Mouse (Mus musculus) MEL (cell line): Measurements from ENCODE around the gene Tmprss11e. TPM values are rescaled to one million over a fixed set of nuclear protein-coding genes. Genes with fewer than 3 reads are reported as not detected.

Source experiments
- DNase-seq: peaks from one replicate; pipeline ENCODE4 v3.0.0; 2011; ENCODE audit warnings: low read depth, low spot score
- H3K27ac ChIP-seq: 2 replicates; pipeline ENCODE4 v1.5.1; 2012; ENCODE audit warnings: low read depth, mild to moderate bottlenecking, control low read depth, low read length, moderate library complexity; ENCODE audit not compliant: control insufficient read depth
- H3K27me3 ChIP-seq, 2 experiments: fragments of 150-350 bp in 1 of 2; sonication (generic) in 1 of 2; 2 replicates each; pipeline ENCODE4 v1.6.1; 2012; ENCODE audit warnings: low read length in 2 of 2, mild to moderate bottlenecking in 2 of 2, improper control_type of control experiment in 1 of 2, moderate library complexity in 1 of 2; ENCODE audit not compliant: insufficient read depth in 2 of 2, control insufficient read depth in 1 of 2
- H3K36me3 ChIP-seq, 2 experiments: 2 replicates each; pipeline ENCODE4 v1.6.1; 2012 to 2014; ENCODE audit warnings: low read length in 2 of 2, improper control_type of control experiment in 1 of 2, inconsistent platforms in 1 of 2, mild to moderate bottlenecking in 1 of 2; ENCODE audit not compliant: insufficient read depth in 2 of 2, control insufficient read depth in 1 of 2
- H3K4me1 ChIP-seq, 2 experiments: fragments of 150-350 bp in 1 of 2; sonication (generic) in 1 of 2; 2 replicates each; pipeline ENCODE4 v1.6.1; 2012; ENCODE audit warnings: low read length in 2 of 2, improper control_type of control experiment in 1 of 2, mild to moderate bottlenecking in 1 of 2; ENCODE audit not compliant: insufficient read depth in 2 of 2, control insufficient read depth in 1 of 2
- H3K4me3 ChIP-seq, 2 experiments: fragments of 150-350 bp in 1 of 2; sonication (generic) in 1 of 2; 2 replicates each; pipeline ENCODE4 v1.5.1; 2012; ENCODE audit warnings: low read depth in 2 of 2, low read length in 2 of 2, mild to moderate bottlenecking in 2 of 2, moderate library complexity in 2 of 2, control low read depth in 1 of 2, improper control_type of control experiment in 1 of 2; ENCODE audit not compliant: control insufficient read depth in 1 of 2, insufficient read depth in 1 of 2
- H3K79me2 ChIP-seq: 2 replicates; pipeline ENCODE4 v1.6.1; 2012; ENCODE audit warnings: mild to moderate bottlenecking, low read length, moderate library complexity; ENCODE audit not compliant: control insufficient read depth, poor library complexity, insufficient read depth
- H3K9ac ChIP-seq: 2 replicates; pipeline ENCODE4 v1.6.1; 2012; ENCODE audit warnings: low read depth, mild to moderate bottlenecking, control low read depth, low read length, moderate library complexity; ENCODE audit not compliant: control insufficient read depth, poor library complexity, severe bottlenecking
- H3K9me3 ChIP-seq: fragments of 150-350 bp; sonication (generic); replicated peaks from 2 replicates; pipeline ENCODE4 v1.6.1; 2012; ENCODE audit warnings: mild to moderate bottlenecking, low read length, improper control_type of control experiment, moderate library complexity; ENCODE audit not compliant: insufficient read depth
- CHD1 ChIP-seq: IDR thresholded peaks from 2 replicates; pipeline ENCODE4 v1.6.1; 2012; ENCODE audit warnings: low read depth, mild to moderate bottlenecking, inconsistent platforms, low read length, improper control_type of control experiment
- CHD2 ChIP-seq: IDR thresholded peaks from 2 replicates; pipeline ENCODE4 v1.6.1; 2011; ENCODE audit warnings: low read length, improper control_type of control experiment
- CTCF ChIP-seq, 3 experiments: IDR thresholded peaks in 2 of 3; conservative IDR thresholded peaks in 1 of 3; 2 replicates each; pipeline ENCODE4 v1.5.1; 2011 to 2012; ENCODE audit warnings: low read length in 3 of 3, low read depth in 2 of 3, mild to moderate bottlenecking in 2 of 3, improper control_type of control experiment in 1 of 3, inconsistent platforms in 1 of 3, mixed read lengths in 1 of 3, moderate library complexity in 1 of 3; ENCODE audit not compliant: control insufficient read depth in 1 of 3, insufficient read depth in 1 of 3, poor library complexity in 1 of 3, severe bottlenecking in 1 of 3
- ELF1 ChIP-seq: IDR thresholded peaks from 2 replicates; pipeline ENCODE4 v1.6.1; 2014; ENCODE audit warnings: low read depth, mild to moderate bottlenecking, inconsistent platforms, low read length, improper control_type of control experiment, moderate library complexity
- EP300 ChIP-seq, 2 experiments: IDR thresholded peaks; 2 replicates each; pipeline ENCODE4 v1.6.1; 2011; ENCODE audit warnings: improper control_type of control experiment in 2 of 2, low read length in 2 of 2, low read depth in 1 of 2, mild to moderate bottlenecking in 1 of 2
- GABPA ChIP-seq: IDR thresholded peaks from 2 replicates; pipeline ENCODE4 v1.6.1; 2012; ENCODE audit warnings: low read depth, mild to moderate bottlenecking, inconsistent platforms, low read length, improper control_type of control experiment, moderate library complexity
- MXI1 ChIP-seq: IDR thresholded peaks from 2 replicates; pipeline ENCODE4 v1.6.1; 2011; ENCODE audit warnings: mild to moderate bottlenecking, low read depth, low read length, improper control_type of control experiment
- MYB ChIP-seq: IDR thresholded peaks from 2 replicates; pipeline ENCODE4 v1.6.1; 2011; ENCODE audit warnings: mild to moderate bottlenecking, low read depth, low read length, improper control_type of control experiment
- MYC ChIP-seq: IDR thresholded peaks from 2 replicates; pipeline ENCODE4 v1.6.1; 2011; ENCODE audit warnings: low read depth, mild to moderate bottlenecking, low read length, improper control_type of control experiment, moderate library complexity
- NELFE ChIP-seq: IDR thresholded peaks from 2 replicates; pipeline ENCODE4 v1.6.1; 2011; ENCODE audit warnings: low read depth, low read length, improper control_type of control experiment
- POLR2A ChIP-seq, 2 experiments: IDR thresholded peaks; 2 replicates each; pipeline ENCODE4 v1.6.1; 2011 to 2012; ENCODE audit warnings: low read length in 2 of 2, mild to moderate bottlenecking in 2 of 2, control low read depth in 1 of 2, improper control_type of control experiment in 1 of 2, low read depth in 1 of 2, moderate library complexity in 1 of 2; ENCODE audit not compliant: control insufficient read depth in 1 of 2, insufficient read depth in 1 of 2, poor library complexity in 1 of 2
- POLR2AphosphoS2 ChIP-seq: IDR thresholded peaks from 2 replicates; pipeline ENCODE4 v1.6.1; 2011; ENCODE audit warnings: low read length, improper control_type of control experiment
- RCOR1 ChIP-seq: IDR thresholded peaks from 2 replicates; pipeline ENCODE4 v1.6.1; 2012; ENCODE audit warnings: low read depth, mild to moderate bottlenecking, inconsistent platforms, low read length, improper control_type of control experiment
- SMC3 ChIP-seq: IDR thresholded peaks from 2 replicates; pipeline ENCODE4 v1.6.1; 2011; ENCODE audit warnings: low read depth, low read length, improper control_type of control experiment
- TAL1 ChIP-seq: IDR thresholded peaks from 2 replicates; pipeline ENCODE4 v1.6.1; 2012; ENCODE audit warnings: mild to moderate bottlenecking, inconsistent platforms, low read length, moderate library complexity, mixed read lengths
- TBP ChIP-seq: IDR thresholded peaks from 2 replicates; pipeline ENCODE4 v1.8.0; 2011; ENCODE audit warnings: low read depth, low read length, improper control_type of control experiment
- UBTF ChIP-seq: IDR thresholded peaks from 2 replicates; pipeline ENCODE4 v1.6.1; 2012; ENCODE audit warnings: low read depth, mild to moderate bottlenecking, inconsistent platforms, low read length, improper control_type of control experiment, moderate library complexity, borderline replicate concordance; ENCODE audit not compliant: insufficient read depth
- USF2 ChIP-seq, 2 experiments: IDR thresholded peaks; 2 replicates each; pipeline ENCODE4 v1.6.1; 2011 to 2012; ENCODE audit warnings: improper control_type of control experiment in 2 of 2, low read length in 2 of 2, borderline replicate concordance in 1 of 2, inconsistent platforms in 1 of 2, low read depth in 1 of 2, mild to moderate bottlenecking in 1 of 2; ENCODE audit not compliant: insufficient read depth in 1 of 2
- ZC3H11A ChIP-seq: IDR thresholded peaks from 2 replicates; pipeline ENCODE4 v1.6.1; 2012; ENCODE audit warnings: low read depth, mild to moderate bottlenecking, inconsistent platforms, low read length, improper control_type of control experiment
- ZKSCAN1 ChIP-seq: IDR thresholded peaks from 2 replicates; pipeline ENCODE4 v1.6.1; 2012; ENCODE audit warnings: low read depth, mild to moderate bottlenecking, inconsistent platforms, low read length, improper control_type of control experiment, moderate library complexity
- polyA plus RNA-seq, 2 experiments: library from polyadenylated mRNA; stranded (reverse) in 1 of 2; unstranded in 1 of 2; fragments of >175 nt in 1 of 2; fragments of >200 nt in 1 of 2; gene quantifications; 2 replicates each; pipeline versions ENCODE4 v1.2.1 to v1.2.4; 2012; ENCODE audit warnings: low replicate concordance in 2 of 2, low read depth in 1 of 2; ENCODE audit not compliant: insufficient read length in 2 of 2, insufficient read depth in 1 of 2, missing spikeins in 1 of 2
- total RNA-seq: library from RNA; depleted of rRNA; stranded (reverse); fragments of 300-350 nt; gene quantifications from 2 replicates; pipeline ENCODE4 v1.2.3, GENCODE M21; 2012

Gene Tmprss11e
- total and polyA plus RNA-seq, 3 experiments = not detected

DNA sequence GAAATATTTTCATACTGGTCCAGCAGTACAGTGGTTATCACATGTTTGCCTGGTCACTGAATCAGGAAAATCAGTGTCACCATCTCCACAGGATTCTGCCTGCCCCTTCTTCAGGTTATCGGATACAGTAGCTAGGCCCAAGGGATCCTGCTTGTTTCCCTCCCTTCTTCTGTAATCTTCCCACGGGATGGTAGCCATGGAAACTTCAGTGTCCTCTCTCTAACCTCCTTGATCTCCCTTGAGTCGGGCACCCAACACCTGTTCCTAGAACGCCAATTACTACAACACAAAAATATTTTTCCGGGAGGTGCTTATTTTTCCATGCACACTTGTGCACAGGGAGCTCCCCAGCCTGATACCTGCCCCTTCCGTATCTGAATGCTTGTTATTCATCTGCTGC, 17.0 kb downstream of the Tmprss11e start:
- H3K79me2 ChIP-seq = no peaks in the 10 kb centered on the region
- H3K36me3 ChIP-seq = no peaks in the 10 kb centered on the region
- no peaks in the 10 kb centered on the region for H3K4me1 ChIP-seq
- no peak overlapping the region for H3K9ac ChIP-seq
- no peaks in the 10 kb centered on the region for H3K9me3 ChIP-seq
- TF ChIP-seq SMC3 = no peak
- no peak for TF ChIP-seq POLR2AphosphoS2
- TF ChIP-seq NELFE = no peak
- TF ChIP-seq POLR2A (IDR thresholded peaks at IDR 0.05; ENCODE audit: control insufficient read depth in 1 of 2, insufficient read depth in 1 of 2, low read depth in 1 of 2, low read length in 2 of 2, poor library complexity in 1 of 2) = no peak
- TF ChIP-seq MXI1 = no peak
- H3K27me3 ChIP-seq = no peaks in the 10 kb centered on the region
- H3K27ac ChIP-seq = no peak overlapping the region
- no peak for DNase-seq
- no peak overlapping the region for H3K4me3 ChIP-seq

DNA sequence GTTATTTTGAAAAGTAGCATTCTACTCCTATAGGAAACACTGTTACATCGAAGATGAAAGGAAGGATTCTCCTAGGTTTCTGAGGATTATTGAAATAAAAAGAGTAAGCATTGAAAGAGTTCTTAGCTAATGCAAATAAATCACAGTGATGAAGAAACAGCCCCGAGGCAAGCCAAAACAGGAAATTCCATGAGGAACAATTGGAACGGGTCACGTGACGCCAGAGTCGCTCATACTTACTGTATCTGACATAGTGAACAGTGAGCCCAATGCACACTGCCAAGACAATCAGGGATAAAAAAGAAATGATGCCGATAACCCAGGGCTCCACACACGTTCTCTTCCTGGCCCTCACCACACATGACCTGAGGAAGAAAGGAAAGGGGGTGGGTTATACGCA, 18.6 kb downstream of the Tmprss11e start:
- Histone ChIP-seq H3K79me2 (no peaks in the 10 kb centered on the region), H3K27me3 (no peaks in the 10 kb centered on the region), H3K9ac (no peak overlapping the region), H3K36me3 (no peaks in the 10 kb centered on the region), H3K27ac (no peak overlapping the region), H3K4me3 (no peak overlapping the region), H3K9me3 (no peaks in the 10 kb centered on the region), H3K4me1 (no peaks in the 10 kb centered on the region)
- TF ChIP-seq MXI1 = no peak
- no peak for TF ChIP-seq MYC
- no peak for TF ChIP-seq TBP
- TF ChIP-seq MYB = no peak
- no peak for TF ChIP-seq CHD1
- no peak for TF ChIP-seq ELF1
- TF ChIP-seq UBTF = no peak
- no peak for TF ChIP-seq CHD2
- TF ChIP-seq GABPA = no peak
- TF ChIP-seq CTCF (IDR thresholded peaks at IDR 0.05 in 2 of 3, conservative IDR thresholded peaks at IDR 0.05 in 1 of 3; ENCODE audit: control insufficient read depth in 1 of 3, insufficient read depth in 1 of 3, low read depth in 2 of 3, low read length in 3 of 3, poor library complexity in 1 of 3, severe bottlenecking in 1 of 3) = no peak
- TF ChIP-seq NELFE = no peak
- TF ChIP-seq TAL1 = no peak
- TF ChIP-seq EP300 (IDR thresholded peaks at IDR 0.05; ENCODE audit: low read depth in 1 of 2, low read length in 2 of 2) = no peak
- TF ChIP-seq ZC3H11A = no peak
- TF ChIP-seq USF2 (IDR thresholded peaks at IDR 0.05; ENCODE audit: borderline replicate concordance in 1 of 2, insufficient read depth in 1 of 2, low read depth in 1 of 2, low read length in 2 of 2) = no peak
- TF ChIP-seq ZKSCAN1 = no peak
- no peak for TF ChIP-seq RCOR1
- DNase-seq = no peak
